Mouse (Mus musculus) B cell, adult 2 months (primary cell): Measurements from ENCODE around the gene Gm2a.
"Not testable (repeated sequence)": the region's sequence is repeated elsewhere in the genome, so short reads cannot be mapped to it uniquely, and the experiment has no call there.

Experiments used
- DNase-seq, 2 experiments: peaks; one replicate each; pipeline ENCODE4 v3.0.0; 2022

Gene Gm2a

GRCm38 (mm10) chr11:55097463-55098188 is at the start of gene Gm2a:
Gene Gm2a, plus strand, starts transcription at chr11:55098115.
- peak; percentile 98 for DNase-seq

DNA sequence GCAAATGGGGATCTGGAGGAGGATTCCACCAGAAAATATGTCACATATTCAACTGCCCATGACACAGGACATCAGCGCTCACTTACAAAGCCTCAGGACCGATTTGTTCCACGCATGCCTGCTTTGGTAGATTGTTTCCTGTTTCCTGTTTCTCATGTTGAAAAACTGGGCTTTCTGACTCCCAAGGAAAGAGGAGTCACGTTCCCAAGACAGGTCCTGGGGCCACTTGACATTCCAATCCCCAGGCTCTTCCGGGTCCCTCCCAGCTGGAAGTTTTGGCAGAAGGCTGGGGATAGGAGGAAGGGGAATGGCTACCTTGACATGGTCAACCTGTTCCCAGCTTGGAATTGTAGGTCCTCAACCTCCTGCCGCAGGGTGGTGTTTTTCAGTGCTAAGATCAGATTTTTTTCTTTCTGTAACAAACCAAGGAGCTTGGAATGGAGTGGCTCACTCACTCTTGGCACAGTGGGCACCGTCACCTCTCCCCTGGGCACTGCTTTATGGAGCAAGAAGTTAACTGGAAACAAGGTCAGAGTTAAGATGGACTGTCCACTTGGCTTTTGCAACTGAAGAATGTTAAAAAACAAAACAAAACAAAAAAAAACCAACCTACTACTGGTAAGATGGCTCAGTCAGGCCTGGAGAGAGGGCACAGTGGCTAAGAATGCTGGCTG is 46.9 kb upstream of the Gm2a start:
- DNase-seq, result no peak

DNA sequence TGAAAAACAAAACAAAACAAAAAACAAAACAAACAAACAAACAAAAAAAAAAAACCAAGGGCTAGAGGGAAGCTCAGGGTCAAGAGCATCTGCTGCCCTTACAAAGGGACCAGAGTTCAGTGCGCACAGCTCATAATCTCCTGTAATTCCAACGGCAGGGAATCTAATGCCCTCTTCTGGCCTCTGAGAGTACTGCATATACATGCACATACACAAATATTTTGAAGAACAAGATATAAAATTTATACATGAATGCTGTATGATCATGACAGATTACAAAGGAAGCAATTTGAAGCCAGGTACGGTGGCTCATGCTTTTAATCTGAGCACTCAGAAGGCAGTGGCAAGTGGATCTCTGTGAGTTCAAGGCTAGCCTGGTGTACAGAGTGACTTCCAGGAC is 40.4 kb upstream of the Gm2a start:
- peak in 1 of 2 experiments; percentile 18 for DNase-seq

- DNase-seq, result no peak
Measured at GRCm38 (mm10) chr11:55060802-55061201, 37.1 kb upstream of the Gm2a start.

DNA sequence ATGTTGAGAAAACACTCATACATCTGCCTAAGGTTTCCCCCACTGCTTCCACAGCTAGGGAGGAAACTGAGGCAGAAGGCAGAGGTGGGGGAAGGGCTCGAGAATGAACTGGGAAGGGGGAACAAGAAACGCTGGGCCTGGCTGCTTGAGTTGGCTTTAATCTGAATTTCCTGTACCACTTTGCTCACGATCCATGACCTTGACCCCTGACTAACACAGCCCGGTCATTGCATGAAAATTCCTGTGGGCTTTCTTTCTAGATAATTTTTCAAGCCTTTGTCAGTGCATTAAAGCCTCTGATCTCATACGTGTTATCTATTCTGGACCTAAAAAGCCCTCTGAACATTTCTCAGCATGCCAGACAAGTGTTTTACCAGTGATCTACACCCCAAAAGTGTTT is 35.1 kb upstream of the Gm2a start:
- DNase-seq, result no peak

GRCm38 (mm10) chr11:55066921-55067320 is 31.0 kb upstream of the Gm2a start:
- no peak for DNase-seq

- no peak for DNase-seq
Measured at GRCm38 (mm10) chr11:55069023-55069422, 28.9 kb upstream of the Gm2a start.

- DNase-seq, result no peak
Measured at GRCm38 (mm10) chr11:55071344-55071743, 26.6 kb upstream of the Gm2a start.

DNA sequence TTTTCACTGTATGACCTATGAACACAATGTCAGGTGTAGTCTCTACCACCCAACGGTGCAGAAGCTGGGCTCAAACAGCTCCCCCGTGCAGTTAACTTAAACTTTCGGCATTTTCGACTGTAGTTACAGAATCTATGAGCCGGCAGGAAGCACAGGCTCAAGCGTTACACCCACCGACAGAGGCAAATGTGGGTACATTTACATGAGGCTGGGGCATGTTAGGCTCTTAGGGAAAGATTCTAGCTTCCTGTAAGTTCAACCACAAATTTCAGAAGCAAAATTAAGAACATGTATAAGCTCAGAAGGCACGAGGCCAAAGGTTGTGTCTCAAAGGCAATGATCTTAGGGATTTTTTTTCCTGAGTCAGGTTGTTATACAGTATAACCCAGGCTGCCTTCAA is 25.4 kb upstream of the Gm2a start:
- peak; percentile 36 to 47 for DNase-seq

DNA sequence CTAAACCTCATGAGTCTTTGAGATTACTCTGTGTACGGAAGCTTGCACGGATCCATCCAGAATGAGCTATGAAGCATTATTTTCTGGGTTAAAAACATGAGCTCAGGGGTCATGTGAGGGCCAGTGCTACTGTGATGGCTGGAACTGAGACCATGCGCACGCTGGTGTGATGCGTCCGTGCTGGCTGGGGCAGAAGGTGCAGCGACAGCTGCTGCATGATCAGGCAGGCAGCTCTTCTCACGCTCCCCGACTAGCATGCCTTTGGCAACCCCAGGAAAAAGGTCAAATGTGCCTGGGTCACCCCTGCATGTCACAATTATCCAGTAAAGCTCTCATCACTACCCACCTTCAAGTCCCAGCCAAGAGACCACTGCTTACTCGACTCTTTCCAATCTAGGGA is 24.7 kb upstream of the Gm2a start:
- DNase-seq, result no peak

GRCm38 (mm10) chr11:55075602-55076001 is 22.3 kb upstream of the Gm2a start:
- DNase-seq, result no peak

GRCm38 (mm10) chr11:55076234-55076633 is 21.7 kb upstream of the Gm2a start:
- peak; percentile 27 to 36 for DNase-seq

DNA sequence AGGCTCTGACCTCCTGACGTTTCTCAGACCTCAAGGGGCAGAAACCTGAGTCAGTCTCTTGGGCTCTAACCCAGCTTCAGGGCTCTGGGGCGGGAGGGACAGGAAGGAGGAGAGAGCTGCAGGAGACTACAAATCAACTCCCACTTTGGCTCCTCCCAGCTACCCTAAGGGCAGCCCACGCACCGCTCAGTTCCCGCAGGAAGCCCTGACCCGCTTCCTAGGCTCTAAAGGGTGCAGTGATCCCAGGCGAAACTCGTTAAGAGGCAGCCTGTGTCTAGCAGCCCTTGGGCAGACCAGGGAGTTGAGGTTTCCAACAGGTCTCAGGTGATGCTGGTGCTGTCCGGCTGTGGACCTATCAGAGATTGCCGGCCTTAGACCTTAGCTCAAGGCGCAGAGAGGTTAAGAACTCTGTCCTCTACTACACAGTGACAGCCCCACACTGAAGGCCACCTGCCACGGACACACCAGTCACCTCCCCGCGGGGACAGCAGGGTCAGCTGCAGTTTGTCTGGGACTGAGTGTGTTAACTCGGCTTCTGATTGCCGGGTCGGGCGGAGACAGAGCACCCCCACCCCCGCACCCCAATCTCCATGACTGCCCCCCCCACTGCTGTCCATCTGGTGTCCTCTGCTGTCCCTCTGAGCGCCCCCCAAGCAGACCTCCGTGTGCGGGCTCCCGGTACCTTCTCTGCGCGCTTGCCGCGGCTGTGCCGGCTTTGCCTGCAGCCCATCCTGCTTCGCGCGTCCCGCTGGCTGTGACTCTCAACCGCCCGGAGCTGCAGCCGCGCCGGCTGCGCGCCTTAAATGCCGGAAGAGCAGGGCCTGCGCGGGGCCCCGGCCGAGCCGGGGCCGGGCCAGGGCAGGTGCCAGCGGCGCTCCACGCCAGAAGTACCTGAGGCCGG is 20.3 kb upstream of the Gm2a start, which contains the start of gene Ccdc69:
Ccdc69 (minus strand) TSS at position 801 of the 901 bp plus-strand sequence.
- peak; percentile 72 to 75 for DNase-seq

DNA sequence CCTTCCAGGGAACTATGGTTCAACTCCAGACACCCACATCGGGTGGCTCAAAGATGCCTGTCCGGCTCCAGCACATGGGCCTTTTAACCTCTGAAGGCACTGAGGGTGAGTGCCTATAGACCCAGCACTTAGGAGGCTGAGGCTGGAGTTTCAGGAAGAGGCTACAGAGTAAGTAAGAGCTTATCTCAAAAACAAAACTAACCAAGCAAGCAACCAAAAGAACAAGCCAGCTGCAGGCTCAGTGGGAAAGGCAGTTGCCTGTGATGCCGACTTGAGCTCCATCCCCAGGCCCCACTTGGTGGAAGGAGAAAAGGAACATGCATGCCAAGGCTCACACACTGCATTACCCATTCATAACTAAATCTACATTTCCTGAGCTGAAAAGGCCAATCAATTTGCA is 19.4 kb upstream of the Gm2a start:
- no peak for DNase-seq

DNA sequence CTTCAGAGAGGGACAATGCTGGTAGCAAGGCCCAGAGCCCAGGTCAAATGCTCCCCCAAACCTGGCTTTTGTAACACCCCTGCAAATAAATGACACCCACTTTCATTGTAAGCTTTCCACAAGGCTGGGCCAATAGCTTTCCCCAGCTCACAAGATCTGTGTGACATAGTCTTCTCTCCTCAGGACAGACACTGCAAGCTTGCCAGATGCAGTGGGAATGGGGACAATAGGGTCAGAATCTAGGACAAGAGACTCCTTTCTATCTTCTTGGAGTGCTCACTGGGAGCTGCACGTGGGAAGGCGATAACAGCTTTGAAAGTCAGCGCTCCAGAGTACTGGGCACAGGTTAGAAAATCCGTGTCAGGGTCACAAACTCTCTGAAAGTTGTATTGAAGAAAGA is 18.7 kb upstream of the Gm2a start:
- no peak for DNase-seq

- DNase-seq, result no peak
Measured at GRCm38 (mm10) chr11:55081206-55081605, 16.7 kb upstream of the Gm2a start.

- DNase-seq, result no peak
Measured at GRCm38 (mm10) chr11:55084629-55085028, 13.3 kb upstream of the Gm2a start.

- DNase-seq, result no peak
Measured at GRCm38 (mm10) chr11:55085396-55085795, 12.5 kb upstream of the Gm2a start.

DNA sequence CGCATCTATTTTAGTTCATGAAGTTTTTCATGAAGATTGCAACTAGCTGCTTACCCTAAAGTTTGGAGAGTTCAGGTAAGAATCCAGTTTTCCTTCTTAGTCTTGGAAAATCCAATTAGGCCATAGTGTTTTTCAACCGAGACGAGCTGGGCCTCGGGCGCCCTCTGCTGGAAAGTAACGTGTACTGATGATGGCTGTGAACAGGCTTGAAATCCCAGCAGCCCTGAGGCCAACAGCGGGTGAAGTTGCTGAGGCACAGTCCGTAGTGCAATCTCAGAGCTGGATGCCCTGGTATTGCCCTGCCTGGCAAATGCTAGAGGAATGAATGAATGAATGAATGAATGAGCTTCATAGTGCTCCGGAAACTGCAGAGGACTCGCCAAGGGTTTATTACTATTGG is 10.9 kb upstream of the Gm2a start:
- peak; percentile 73 to 75 for DNase-seq

DNA sequence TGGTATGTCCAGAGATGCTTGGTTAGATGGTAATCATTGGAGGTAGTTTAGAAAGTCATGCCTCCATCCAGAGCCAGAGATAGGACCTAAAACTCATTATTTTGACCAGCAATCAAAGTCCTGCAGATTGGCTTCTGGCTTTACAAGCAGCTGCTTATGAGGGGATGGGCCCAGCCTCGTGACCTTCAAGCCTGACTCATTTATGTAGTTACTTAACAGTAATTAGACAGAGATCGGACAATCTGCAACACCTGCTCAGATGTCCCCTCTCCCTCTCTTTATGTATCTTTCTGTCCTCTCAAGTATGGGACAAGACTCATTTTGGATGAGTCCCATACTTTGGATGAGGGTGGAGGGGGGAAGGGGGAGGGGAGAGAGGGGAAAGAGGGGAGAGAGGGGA is 8.0 kb upstream of the Gm2a start:
- no peak for DNase-seq

- DNase-seq, result no peak
Measured at GRCm38 (mm10) chr11:55093096-55093495, 4.8 kb upstream of the Gm2a start.

DNA sequence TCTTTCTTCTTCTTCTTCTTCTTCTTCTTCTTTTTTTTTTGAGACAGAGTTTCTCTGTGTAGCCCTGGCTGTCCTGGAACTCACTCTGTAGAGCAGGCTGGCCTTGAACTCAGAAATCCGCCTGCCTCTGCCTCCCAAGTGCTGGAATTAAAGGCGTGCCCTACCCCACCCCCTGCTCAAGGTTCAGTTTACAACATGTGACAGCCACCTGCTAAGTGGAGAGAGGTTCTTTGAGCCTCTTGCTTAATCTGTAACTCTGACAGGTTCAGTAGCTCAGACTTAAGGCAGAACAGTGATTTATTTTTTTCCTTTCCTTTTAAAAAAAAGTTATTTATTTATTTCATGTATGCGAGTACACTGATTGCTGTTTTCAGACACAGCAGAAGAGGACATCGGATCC is 1.6 kb upstream of the Gm2a start:
- DNase-seq, result not testable (repeated sequence)

DNA sequence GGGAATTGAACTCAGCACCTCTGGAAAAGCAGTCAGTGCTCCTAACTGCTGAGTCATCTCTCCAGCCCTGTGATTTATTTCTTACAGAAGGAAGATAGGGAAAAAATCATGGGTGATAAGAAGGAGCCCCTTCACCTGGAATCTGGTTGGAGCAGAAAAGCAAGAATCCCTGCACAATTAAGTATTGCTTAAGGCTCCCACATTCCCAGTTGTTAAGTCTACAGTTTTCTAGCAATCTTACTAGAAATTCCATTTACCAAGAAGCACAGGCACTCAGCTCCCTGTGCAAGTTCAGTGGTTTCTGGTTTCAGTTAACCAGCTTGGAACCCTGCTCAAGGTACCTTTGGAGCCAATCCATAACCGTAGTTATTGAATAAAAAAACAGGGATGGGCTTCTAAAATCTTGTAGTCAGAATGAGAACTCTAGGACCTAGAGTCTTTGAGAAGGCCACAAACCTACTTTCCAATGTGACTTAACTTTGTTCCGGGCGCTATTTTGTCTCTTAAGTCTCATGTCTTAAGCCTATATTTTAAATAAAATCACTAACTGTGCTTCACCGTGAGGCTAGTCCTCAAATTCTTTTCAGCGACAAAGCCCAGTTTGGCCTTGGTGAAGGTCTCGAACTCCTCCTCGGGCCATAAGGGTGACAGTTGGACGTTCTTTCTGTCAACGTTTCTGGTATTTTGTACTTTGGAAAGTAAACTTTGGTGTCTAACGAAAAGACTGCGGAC is 1.0 kb upstream of the Gm2a start:
- DNase-seq, result no peak
